Mouse (Mus musculus): ENCODE measurements around the gene Terb1. TPM values are rescaled to one million over a fixed set of nuclear protein-coding genes. Genes with fewer than 3 reads are reported as not detected.

The Terb1 gene
- polyA plus RNA-seq, 2 experiments from 2014 or later: 0.42 TPM; not detected in 1

- no peak for ATAC-seq
Measured at GRCm38 (mm10) chr8:104448796-104449195, 60.9 kb downstream of the Terb1 start.

GRCm38 (mm10) chr8:104446016-104446415 is 63.7 kb downstream of the Terb1 start:
- no peak for ATAC-seq

DNA sequence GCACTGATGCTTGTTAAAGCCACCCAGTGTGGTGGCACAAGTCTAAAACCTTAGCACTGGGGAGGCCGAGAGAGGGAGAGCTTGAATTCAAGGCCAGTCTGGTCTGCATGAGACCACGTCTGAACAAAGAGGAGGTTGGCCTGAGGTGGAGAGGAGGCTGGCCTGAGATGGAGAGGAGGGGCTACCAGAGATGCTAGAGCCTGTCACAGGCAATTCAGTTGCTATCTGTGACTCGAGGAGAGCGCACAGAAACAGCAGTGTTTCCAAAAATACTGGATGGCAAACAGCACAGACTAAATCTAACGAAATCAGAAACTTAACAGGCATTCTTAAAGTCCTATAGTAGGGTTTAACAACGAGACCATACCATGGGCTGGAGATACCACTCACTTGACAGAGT is 64.5 kb downstream of the Terb1 start:
- ATAC-seq: no peak

GRCm38 (mm10) chr8:104443125-104443679 is 66.5 kb downstream of the Terb1 start:
- ATAC-seq: peak; percentile 7

DNA sequence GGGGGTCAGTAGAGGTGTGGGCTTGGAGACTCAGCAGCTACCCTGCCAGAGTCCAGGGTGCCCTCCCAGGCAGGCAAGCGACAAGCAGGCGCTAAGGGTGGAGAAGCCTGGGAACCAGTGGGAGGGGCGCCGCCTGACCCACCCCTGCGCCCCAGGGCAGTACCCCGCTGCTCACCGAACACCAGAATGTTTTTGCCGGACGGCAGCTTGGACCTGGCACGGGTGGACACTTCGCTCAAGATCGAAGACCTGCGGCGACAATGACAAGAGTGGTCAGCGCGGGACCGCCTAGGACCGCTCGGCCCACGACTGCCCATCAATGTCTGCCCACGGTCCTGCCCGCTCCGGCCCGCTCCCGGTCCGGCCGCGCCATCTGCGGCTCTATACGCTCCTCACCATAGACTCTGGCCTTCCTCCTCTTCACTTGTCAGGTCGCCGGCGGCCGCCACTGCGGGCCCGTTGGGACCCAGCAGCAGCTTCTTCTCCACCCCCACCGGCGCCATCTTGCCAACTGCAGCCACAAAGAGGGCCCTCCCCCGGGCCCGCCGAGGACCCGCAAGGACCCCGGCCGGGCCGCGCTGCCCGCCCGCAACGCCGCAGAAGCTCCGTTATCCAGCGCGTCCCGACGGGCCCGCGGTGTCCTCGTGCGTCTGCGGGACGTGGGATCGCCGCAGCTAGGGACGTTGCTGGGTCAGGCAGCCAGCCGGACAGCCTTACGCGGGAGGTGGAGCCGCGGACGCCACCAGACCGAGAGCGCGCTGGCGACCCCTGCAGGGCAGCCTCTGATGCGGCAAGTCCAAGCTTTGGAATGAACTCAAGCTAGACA is 67.2 kb downstream of the Terb1 start, which contains the start of gene Dync1li2:
TSS of gene Dync1li2 (minus strand) at position 749 of the 826 bp plus-strand sequence.
- ATAC-seq: peak; percentile 95

DNA sequence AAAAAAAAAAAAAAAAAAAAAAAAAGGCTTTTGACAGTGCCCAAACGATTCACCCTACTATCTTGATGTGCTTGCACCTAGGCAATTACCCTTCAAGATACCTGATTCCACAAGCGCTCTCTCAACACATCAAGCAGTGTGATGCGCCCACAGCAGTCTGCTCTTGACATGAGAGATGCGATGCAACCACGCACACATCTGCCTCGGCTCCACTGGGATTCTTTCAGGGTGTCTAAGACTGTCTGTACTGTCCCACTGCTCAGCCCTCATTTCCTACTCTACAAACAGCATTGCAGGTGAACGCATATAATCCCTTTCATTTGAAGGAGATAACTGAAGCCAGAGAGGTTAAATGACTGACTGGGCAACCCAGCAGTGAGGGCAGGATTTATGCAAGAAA is 68.1 kb downstream of the Terb1 start:
- ATAC-seq: no peak

GRCm38 (mm10) chr8:104439461-104439860 is 70.2 kb downstream of the Terb1 start:
- no peak for ATAC-seq

GRCm38 (mm10) chr8:104437494-104438135 is 72.1 kb downstream of the Terb1 start:
- ATAC-seq: no peak

- ATAC-seq: no peak
Measured at GRCm38 (mm10) chr8:104436591-104436990, 73.1 kb downstream of the Terb1 start.

GRCm38 (mm10) chr8:104436038-104436437 is 73.7 kb downstream of the Terb1 start:
- ATAC-seq: peak; percentile 39

GRCm38 (mm10) chr8:104434826-104435354 is 74.8 kb downstream of the Terb1 start:
- no peak for ATAC-seq

- no peak for ATAC-seq
Measured at GRCm38 (mm10) chr8:104434275-104434674, 75.4 kb downstream of the Terb1 start.

DNA sequence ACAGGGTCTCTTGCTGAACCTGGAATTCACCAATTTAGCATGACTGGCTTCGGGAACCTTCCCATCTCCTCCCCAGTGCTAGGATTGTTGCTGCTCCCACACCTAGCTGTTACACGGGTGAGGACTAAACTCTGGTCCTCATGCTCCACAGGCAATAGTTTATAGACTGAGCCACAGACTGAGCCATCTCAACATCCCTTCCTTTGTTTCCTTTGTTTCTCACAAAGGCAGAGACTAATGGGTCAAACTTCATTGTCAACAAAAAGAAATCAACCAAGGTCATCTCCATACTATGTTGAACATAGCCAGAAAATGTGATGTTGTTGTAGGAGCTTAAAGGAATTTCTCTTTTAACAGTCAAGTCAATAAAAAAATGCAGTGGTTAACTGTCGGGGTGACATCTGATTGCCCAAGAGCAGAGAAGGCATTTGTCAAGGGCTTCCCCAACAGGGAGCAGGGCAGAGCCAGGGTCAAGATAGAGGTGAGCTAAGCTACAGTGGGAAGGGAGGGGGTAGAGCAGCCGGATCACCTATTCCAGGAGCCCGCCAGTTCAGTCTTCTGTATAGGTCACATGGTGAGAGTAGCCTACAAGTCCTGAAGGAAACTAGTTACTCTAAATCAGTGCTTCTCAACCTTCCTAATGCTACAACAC is 76.4 kb downstream of the Terb1 start:
- ATAC-seq: no peak

- no peak for ATAC-seq
Measured at GRCm38 (mm10) chr8:104432656-104433055, 77.1 kb downstream of the Terb1 start.

DNA sequence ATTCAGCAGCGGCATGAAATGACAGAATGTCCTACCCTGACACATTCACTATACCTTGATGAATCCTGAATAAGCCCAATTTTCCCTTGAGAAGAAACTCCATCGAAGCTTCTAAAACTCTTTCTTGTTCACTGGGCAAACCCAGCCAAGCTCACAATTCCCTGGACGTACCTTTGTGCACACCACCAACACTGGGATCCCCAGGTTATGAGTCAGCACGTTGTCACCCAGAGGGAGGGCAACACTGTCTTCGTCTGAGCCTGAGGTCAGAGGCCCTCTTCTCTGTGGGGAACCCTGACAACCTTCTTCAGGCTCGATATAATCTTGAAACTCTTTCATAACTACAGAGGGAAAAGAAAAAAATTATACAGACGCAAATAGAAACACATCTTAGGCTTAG is 79.5 kb downstream of the Terb1 start:
- ATAC-seq: no peak

DNA sequence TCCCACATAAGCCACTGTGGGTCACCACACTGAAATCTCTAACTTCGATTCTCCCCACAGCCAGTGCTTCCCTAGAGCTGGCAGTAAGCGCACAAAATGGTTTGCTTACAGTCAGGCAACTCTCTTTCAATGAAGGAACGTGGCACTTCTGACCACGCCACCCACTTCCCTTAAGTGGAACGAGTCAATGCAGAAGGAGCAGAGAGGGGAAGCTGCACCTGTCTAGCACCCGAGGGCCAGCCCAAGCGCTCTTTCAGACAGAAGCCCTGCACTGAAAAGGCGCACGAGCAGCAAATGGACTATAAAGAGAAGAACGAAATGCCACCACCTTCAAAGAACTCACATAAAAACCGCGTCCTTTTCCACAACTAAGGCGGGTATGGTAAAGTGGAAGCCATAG is 82.0 kb downstream of the Terb1 start:
- ATAC-seq: no peak

DNA sequence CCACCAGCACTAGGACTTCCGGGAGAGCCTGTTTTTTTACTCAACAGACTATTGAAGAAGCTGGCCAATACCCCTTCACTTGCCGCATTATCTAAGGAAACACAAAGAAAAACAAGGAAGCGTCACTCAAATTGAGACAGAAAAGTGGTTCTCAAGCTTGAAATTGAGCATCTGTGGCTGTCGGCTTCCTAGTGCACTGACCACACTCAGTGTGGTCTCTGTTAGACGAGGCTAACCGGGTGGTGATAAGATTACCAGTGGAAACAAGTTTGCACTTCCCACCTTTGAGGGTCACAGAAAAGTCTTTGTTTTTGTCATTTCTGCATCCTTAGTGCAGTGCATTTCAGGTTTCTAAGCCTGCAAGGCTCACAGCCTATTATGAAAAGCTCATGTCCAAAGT is 87.4 kb downstream of the Terb1 start:
- ATAC-seq: no peak

DNA sequence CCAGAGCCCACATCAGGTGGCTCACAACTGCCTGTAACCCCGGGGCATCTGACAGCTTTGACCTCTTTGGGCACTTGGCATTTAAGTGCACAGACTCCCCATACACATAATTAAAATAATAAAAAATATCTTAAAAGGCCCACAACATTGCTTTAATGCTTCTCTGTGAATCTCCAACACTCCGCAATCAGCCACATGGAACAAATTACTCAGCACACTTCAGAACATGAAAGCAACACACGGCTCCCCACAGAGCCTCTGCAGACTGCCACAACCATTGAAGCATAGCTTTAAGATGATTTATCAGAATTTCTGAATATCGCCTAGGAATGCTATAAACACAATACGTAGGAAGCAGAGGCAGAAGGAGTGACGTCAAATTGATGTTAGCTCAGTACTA is 93.7 kb downstream of the Terb1 start:
- ATAC-seq: no peak

DNA sequence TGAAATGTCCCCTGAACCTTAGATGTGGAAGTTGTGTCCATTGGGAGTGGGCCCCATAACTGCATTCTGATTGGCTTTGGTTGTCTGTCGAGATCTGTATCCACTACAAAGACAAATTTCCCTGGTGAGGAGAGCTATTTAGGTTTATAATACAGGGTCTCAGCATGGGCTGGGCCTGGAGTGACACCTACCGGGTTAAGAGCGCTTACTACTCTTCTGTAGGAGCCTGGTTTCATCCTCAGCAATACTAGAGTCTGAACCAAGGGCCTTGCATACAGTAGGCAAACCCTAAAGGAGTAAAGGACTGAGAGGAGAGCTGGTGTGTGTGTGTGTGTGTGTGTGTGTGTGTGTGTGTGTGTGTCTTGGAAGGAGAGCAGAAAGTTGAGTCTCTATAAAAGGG is 95.5 kb downstream of the Terb1 start:
- no peak for ATAC-seq

- ATAC-seq: no peak
Measured at GRCm38 (mm10) chr8:104413770-104414169, 95.9 kb downstream of the Terb1 start.

DNA sequence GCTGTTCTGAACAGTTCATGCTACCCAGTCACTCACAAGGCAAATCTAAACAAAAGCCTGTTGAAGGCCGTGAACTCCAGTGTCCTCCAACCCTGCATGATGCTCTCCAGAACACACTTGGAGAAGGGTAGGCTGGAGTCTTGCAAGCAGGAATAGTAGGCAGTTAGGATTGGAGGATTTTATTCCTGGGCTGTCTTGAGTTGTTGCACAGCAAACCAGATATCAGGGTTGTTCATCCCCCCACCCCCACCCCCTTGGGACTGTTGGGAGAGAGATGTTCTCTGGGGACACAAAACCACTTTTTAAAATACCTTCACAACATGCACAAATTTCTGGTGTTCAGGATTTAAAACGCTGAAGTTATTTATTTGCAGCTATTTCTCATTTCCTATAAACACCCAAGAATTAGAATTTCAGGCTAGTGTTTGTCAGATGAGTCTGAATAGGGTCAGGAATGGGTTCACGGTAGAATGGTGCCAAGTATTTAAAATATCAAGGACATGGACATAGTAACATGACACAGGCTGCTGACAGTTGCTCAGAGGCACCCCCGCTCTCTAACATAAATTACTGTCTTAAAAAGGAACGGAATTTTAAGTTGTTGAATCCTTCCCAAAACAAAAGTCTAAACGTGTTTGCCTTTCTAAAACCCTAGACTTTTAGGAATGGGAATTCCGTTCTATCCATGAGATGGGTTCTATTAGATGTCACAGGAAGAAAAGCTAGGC is 96.7 kb downstream of the Terb1 start:
- ATAC-seq: no peak

DNA sequence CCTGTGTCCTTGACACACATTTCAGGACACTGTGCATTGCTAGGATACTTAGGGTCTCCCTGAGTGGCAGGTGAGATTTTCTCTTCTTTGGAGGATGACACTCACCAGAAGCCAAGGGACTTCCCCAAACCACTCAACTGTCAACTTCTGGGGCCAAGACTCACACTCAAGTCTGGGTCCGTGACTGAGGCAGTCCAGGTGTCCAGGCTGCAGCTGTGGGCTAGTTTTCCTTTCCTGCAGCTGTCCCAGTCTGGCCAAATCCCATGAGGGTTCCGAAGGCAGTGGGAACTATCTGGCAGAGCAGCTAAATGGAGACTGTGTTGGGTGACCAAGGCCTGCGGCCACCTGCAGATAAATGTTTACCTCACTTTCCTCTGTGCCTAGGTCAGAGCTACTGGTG is 97.7 kb downstream of the Terb1 start:
- no peak for ATAC-seq

Data from CD4-positive, CD25-positive, alpha-beta regulatory T cell, adult 4 months (primary cell).